Mouse (Mus musculus) bone marrow, adult 2 months (tissue): ENCODE measurements around the gene Hdx. TPM values are rescaled to one million over a fixed set of nuclear protein-coding genes. Genes with fewer than 3 reads are reported as not detected.

ENCODE experiments used
- H3K27ac ChIP-seq: fragments of 200-500 bp; 2 replicates; pipeline ENCODE4 v1.5.1; 2012; ENCODE audit warnings: low read depth, mild to moderate bottlenecking, control low read depth, inconsistent platforms, low read length; ENCODE audit not compliant: control insufficient read depth, poor library complexity, insufficient read depth
- H3K4me1 ChIP-seq: fragments of 200-500 bp; 2 replicates; pipeline ENCODE4 v1.6.1; 2011; ENCODE audit warnings: low read length; ENCODE audit not compliant: control insufficient read depth, insufficient read depth
- H3K4me3 ChIP-seq: fragments of 200-500 bp; replicated peaks from 2 replicates; pipeline ENCODE3; 2011; ENCODE audit warnings: mild to moderate bottlenecking, low read depth, low read length, control low read depth; ENCODE audit not compliant: control insufficient read depth
- CTCF ChIP-seq: fragments of 200-500 bp; IDR thresholded peaks from 2 replicates; pipeline ENCODE4 v1.5.1; 2011; ENCODE audit warnings: low read length, control low read depth; ENCODE audit not compliant: control insufficient read depth, insufficient read depth
- POLR2A ChIP-seq: fragments of 200-500 bp; IDR thresholded peaks from 2 replicates; pipeline ENCODE4 v1.6.1; 2011; ENCODE audit warnings: low read depth, mild to moderate bottlenecking, control low read depth, low read length, borderline replicate concordance; ENCODE audit not compliant: control insufficient read depth
- WGBS: fragments of 180-500 bp; shearing (Covaris S2); methylation state at CpG from one replicate; pipeline ENCODE4 v1.1.7; 2018; 5-methylcytosine and 5-hydroxymethylcytosine counted together
- polyA plus RNA-seq: library from polyadenylated mRNA; stranded (reverse); fragments of >200 nt; gene quantifications from 2 replicates; pipeline ENCODE4 v1.2.4, GENCODE M21; 2011; ENCODE audit warnings: low replicate concordance; ENCODE audit not compliant: missing spikeins, insufficient read depth, insufficient read length

Hdx gene
- polyA plus RNA-seq, result not detected in 2 replicates

GRCm38 (mm10) chrX:111696356-111697282 is at the start of gene Hdx:
TSS of gene Hdx (minus strand) at chrX:111697079.
- WGBS, result 11% methylated on average over 26 of the region's 26 CpGs
- no peak for TF ChIP-seq CTCF
- TF ChIP-seq POLR2A, result no peak
- no peak within 1 kb of the TSS for H3K4me3 ChIP-seq
- H3K4me1 ChIP-seq, result no peaks in the 10 kb centered on the region
- H3K27ac ChIP-seq, result no peak within 1 kb of the TSS

DNA sequence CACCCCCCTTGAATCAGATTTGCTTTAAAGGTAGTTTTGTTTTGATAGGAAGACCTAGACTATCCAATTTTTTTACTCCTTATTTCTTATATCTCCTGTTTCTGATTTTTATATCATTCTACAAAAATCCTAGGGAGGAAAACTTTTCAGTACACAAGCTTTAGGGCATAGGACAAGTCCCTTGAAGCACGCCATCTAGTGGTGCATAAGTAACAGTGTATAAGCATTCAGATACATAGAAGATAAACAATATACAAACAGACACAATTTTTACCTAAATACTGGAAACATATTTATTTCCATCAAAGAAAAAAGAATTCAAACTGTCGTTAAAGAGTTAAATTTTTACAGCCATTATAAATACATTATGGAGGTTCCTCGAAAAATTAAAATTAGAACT is 11.2 kb downstream of the Hdx start:
- WGBS, result 68% methylated on average over 3 of the region's 3 CpGs
- H3K4me1 ChIP-seq, result no peaks in the 10 kb centered on the region
- no peak overlapping the region for H3K27ac ChIP-seq
- TF ChIP-seq CTCF (no peak), POLR2A (no peak)
- H3K4me3 ChIP-seq, result no peak overlapping the region

GRCm38 (mm10) chrX:111671685-111672084 is 25.2 kb downstream of the Hdx start:
- no peak for TF ChIP-seq CTCF
- TF ChIP-seq POLR2A, result no peak
- Histone ChIP-seq H3K27ac (no peak overlapping the region), H3K4me3 (no peak overlapping the region), H3K4me1 (no peaks in the 10 kb centered on the region)
- WGBS, result 81% methylated on average over 3 of the region's 3 CpGs

- H3K4me1 ChIP-seq, result no peaks in the 10 kb centered on the region
- H3K4me3 ChIP-seq, result no peak overlapping the region
- WGBS, result 48% methylated on average over 5 of the region's 5 CpGs
- TF ChIP-seq POLR2A, result no peak
- TF ChIP-seq CTCF, result no peak
- no peak overlapping the region for H3K27ac ChIP-seq
These were observed 36.5 kb downstream of the Hdx start for GRCm38 (mm10) chrX:111660381-111660780.

DNA sequence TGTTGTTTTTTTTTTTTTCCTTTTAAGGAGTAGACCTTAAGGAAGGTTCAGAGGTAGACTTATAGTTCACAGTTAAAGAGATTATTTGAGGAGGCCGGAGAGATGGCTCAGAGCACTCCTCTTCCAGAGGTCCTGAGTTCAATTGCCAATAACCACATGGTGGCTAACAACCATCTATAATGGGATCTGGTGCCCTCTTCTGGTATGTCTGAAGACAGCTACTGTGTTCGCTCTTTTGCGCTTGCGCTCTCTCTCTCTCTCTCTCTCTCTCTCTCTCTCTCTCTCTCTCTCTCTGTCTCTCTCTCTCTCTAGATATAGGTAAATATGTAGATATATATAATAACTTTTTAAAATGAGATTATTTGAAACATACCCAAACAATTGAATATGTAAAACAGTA is 38.2 kb downstream of the Hdx start:
- Histone ChIP-seq H3K4me3 (no peak overlapping the region), H3K27ac (no peak overlapping the region), H3K4me1 (no peaks in the 10 kb centered on the region)
- WGBS, result 83% methylated on average over 4 of the region's 4 CpGs
- no peak for TF ChIP-seq POLR2A
- no peak for TF ChIP-seq CTCF

GRCm38 (mm10) chrX:111644945-111645344 is 51.9 kb downstream of the Hdx start:
- WGBS, result 82% methylated on average over 4 of the region's 4 CpGs
- no peak for TF ChIP-seq POLR2A
- no peak for TF ChIP-seq CTCF
- Histone ChIP-seq H3K4me1 (no peaks in the 10 kb centered on the region), H3K27ac (no peak overlapping the region), H3K4me3 (no peak overlapping the region)

DNA sequence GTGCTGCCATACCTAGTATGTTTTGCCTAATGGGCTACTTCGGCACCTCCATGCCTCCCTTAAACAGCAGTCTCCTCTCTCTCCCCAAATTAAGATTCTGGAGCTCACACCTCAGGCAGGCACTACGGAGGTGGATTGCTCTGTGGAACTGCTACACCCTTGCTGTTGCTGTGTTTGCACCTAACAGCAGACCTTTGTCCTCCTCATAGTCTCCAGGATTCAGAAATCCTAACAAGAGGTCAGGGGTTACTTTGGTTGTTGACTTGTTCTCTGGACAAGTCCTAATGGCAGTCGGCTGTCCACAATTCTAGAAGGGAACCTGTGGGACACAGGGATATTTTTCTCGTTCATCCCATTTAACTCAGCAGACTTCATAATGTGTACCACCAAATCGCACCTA is 56.3 kb downstream of the Hdx start:
- WGBS, result 74% methylated on average over 5 of the region's 5 CpGs
- Histone ChIP-seq H3K4me1 (no peaks in the 10 kb centered on the region), H3K27ac (no peak overlapping the region), H3K4me3 (no peak overlapping the region)
- TF ChIP-seq CTCF, result no peak
- TF ChIP-seq POLR2A, result no peak

- Histone ChIP-seq H3K27ac (no peak overlapping the region), H3K4me3 (no peak overlapping the region), H3K4me1 (no peaks in the 10 kb centered on the region)
- TF ChIP-seq POLR2A, result no peak
- no peak for TF ChIP-seq CTCF
- 81% methylated on average over 2 of the region's 2 CpGs for WGBS
These were observed 99.2 kb downstream of the Hdx start for GRCm38 (mm10) chrX:111597631-111598161.

- TF ChIP-seq CTCF, result no peak
- no peak for TF ChIP-seq POLR2A
- 72% methylated on average over 4 of the region's 4 CpGs for WGBS
- Histone ChIP-seq H3K27ac (no peak overlapping the region), H3K4me1 (no peaks in the 10 kb centered on the region), H3K4me3 (no peak overlapping the region)
These were observed 109.3 kb downstream of the Hdx start for GRCm38 (mm10) chrX:111587616-111588015.
